Mouse (Mus musculus): Measurements from ENCODE around the gene Cfap45. TPM values are rescaled to one million over a fixed set of nuclear protein-coding genes. Genes with fewer than 3 reads are reported as not detected.
A peak's percentile ranks its signal among the peaks of the same experiment; 100 is the strongest.

The Cfap45 gene
- total RNA-seq, 2 experiments from 2014 or later, result 3.1 to 4.3 TPM

DNA sequence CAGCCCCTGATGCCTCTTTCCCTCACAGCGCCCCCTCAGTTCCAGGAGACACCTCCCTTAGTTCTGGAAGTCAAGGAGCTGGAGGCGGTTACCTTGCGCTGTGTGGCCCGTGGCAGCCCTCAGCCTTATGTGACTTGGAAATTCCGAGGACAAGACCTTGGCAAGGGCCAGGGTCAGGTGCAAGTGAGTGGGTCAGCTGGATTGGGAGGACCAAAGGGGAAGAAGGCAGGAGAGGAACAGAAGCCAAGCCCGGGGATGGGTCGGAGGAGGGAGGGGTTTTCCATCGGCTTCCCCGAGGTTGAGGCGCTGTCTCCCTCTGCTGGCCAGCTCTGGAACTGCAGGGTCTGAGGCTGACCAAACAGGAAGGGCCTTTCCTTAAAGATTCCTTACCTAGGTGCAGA lies 30.3 kb upstream of the Cfap45 start:
- intact Hi-C loops (cut with DNase I), result loop anchor here (2.0 kb wide), 1 partner anchor 77 kb away; no protein-coding TSS in a partner anchor

GRCm38 (mm10) chr1:172492047-172492446 lies 28.6 kb upstream of the Cfap45 start:
- peak in 1 of 2 experiments; percentile 20 for DNase-seq (ENCODE audit: extremely low spot score in 1 of 2, low spot score in 2 of 2)

More for the DNA sequence above, 30.3 kb upstream of the Cfap45 start:
- peak; percentile 79 to 89 for DNase-seq (ENCODE audit: extremely low spot score in 1 of 2, low spot score in 2 of 2)

DNA sequence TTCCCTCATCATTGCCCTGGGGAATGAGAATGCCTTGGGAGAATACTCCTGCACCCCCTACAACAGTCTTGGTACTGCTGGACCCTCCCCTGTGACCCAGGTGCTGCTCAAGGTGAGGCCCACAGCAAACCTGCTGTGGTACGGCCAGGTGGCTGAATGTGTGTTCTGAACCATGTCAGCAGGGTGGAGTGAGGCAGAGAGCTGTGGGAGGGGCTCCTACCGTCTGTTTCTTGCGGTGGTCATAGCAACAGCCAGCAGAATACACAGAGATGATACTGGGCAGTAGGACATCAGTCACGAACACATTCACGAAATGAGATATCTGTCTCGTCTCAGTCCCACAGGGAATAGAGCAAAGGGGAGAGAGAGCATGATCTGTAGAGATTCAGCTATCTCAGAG lies 27.1 kb upstream of the Cfap45 start:
- intact Hi-C loops (cut with DNase I), result no loop called here
- DNase-seq (ENCODE audit: extremely low spot score in 1 of 2, low spot score in 2 of 2), result peak in 1 of 2 experiments; percentile 22

More at GRCm38 (mm10) chr1:172492047-172492446, 28.6 kb upstream of the Cfap45 start:
- intact Hi-C loops (cut with DNase I), result no loop called here

DNA sequence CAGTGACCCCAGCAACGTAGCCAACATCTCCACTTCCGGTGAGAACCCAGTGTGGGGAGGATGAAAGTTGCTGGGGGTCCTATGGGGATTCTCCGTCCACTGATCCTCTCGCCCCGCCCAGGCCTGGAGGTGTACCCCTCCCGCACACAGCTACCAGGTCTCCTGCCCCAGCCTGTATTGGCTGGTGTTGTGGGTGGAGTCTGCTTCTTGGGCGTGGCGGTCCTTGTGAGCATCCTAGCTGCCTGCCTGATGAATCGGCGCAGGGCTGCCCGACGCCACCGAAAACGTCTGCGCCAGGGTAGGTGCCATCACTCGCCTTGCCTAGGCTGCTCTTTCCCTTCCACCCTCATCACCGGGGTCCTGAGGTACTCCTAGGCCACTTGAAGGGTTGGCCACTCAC lies 24.6 kb upstream of the Cfap45 start:
- peak in 1 of 2 experiments; percentile 24 for DNase-seq (ENCODE audit: extremely low spot score in 1 of 2, low spot score in 2 of 2)
- intact Hi-C loops (cut with DNase I), result no loop called here

DNA sequence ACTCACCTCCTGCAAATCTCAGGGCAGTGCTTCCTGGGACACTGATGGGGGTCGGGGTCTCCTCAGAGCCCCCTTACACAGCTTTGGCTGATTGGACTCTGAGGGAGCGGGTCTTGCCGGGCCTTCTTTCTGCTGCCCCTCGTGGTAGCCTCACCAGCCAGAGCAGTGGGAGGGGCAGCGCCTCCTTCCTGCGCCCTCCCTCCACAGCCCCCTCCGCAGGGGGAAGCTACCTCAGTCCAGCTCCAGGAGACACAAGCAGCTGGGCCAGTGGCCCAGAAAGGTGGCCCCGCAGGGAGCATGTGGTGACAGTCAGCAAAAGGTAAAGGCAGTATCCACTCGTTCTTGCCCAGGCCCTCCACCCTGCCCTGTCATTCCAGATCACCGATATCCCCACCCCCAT lies 23.2 kb upstream of the Cfap45 start:
- intact Hi-C loops (cut with DNase I), result no loop called here
- no peak for DNase-seq (ENCODE audit: extremely low spot score in 1 of 2, low spot score in 2 of 2)

GRCm38 (mm10) chr1:172499765-172500441 lies 20.7 kb upstream of the Cfap45 start, which contains the start of gene Tagln2:
Tagln2 (plus strand) TSS chr1:172500047.
- peak in 1 of 2 experiments; percentile 91 for DNase-seq (ENCODE audit: extremely low spot score in 1 of 2, low spot score in 2 of 2)
- intact Hi-C loops (cut with DNase I), result no loop called here

DNA sequence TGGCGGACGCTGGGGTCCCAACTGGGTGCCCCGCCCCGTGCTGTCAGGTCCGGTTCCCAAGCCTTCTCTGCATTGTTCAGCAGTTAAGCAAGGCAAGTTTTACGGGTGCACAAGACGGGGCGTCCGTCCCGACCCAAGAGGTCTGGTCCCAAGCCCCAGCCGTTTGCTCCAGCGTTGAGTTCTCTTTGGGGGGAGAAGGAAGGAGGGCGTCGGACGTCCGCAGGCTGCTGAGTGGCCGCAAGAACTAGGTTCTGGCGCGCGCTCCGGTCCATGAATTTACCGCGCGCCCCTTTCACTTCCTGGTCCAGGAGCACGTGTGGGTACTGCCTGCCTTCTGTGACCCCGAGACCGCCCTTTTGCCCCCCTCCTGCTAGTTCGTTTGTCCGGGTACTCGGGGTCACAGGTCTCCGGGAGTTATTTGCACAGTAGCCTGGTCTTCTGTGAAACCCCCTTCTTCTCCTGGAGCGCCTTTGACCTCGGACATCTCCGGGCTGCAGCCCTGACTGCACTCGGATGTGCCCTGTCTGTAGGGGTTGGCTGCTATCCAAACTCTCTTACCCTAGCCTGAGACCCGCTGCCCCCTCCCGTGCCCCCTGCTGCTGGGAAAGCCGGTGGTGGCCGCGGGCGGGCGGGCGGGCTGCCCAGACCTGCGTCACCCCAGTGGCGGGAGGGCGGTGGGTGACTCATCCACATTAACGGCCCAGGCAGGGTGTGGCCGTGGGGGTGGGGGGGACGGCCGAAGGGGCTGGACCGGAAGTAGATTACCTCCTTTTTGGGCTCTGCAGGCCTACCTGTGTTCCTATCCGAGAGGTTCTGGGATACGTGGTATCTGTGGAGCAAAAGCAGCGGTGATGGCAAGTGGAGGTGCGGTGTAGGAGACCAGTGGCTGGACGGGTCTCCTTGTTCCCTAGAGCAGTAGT lies 19.9 kb upstream of the Cfap45 start:
- DNase-seq (ENCODE audit: extremely low spot score in 1 of 2, low spot score in 2 of 2), result peak in 1 of 2 experiments; percentile 79
- intact Hi-C loops (cut with DNase I), result no loop called here

- intact Hi-C loops (cut with DNase I), result no loop called here
- peak in 1 of 2 experiments; percentile 77 for DNase-seq (ENCODE audit: extremely low spot score in 1 of 2, low spot score in 2 of 2)
Measured at GRCm38 (mm10) chr1:172501371-172502144, 19.0 kb upstream of the Cfap45 start.

GRCm38 (mm10) chr1:172502145-172503110 lies 18.2 kb upstream of the Cfap45 start:
- intact Hi-C loops (cut with DNase I), result no loop called here
- DNase-seq (ENCODE audit: extremely low spot score in 1 of 2, low spot score in 2 of 2), result no peak

GRCm38 (mm10) chr1:172503111-172503997 lies 17.2 kb upstream of the Cfap45 start:
- intact Hi-C loops (cut with DNase I), result no loop called here
- DNase-seq (ENCODE audit: extremely low spot score in 1 of 2, low spot score in 2 of 2), result peak in 1 of 2 experiments; percentile 79

DNA sequence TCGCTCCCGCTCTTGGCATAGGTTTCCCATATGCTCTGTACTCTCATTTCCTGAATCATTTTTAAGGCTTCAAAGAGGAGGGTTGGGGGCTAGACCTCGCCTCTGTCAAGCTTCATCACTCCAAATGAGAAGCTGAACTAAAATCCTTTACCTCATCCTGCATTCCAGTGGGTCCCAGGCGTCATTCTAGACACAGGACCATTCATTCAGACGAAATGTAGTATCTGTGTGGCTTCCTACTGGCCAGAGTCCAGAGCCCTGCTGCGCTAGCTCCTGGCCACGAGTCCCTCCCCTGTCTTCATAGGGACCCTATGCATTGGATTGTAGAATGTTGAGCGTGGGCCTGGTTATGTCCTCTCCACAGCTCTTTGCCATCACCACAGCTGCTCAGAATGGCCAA lies 15.8 kb upstream of the Cfap45 start:
- DNase-seq (ENCODE audit: extremely low spot score in 1 of 2, low spot score in 2 of 2), result no peak

DNA sequence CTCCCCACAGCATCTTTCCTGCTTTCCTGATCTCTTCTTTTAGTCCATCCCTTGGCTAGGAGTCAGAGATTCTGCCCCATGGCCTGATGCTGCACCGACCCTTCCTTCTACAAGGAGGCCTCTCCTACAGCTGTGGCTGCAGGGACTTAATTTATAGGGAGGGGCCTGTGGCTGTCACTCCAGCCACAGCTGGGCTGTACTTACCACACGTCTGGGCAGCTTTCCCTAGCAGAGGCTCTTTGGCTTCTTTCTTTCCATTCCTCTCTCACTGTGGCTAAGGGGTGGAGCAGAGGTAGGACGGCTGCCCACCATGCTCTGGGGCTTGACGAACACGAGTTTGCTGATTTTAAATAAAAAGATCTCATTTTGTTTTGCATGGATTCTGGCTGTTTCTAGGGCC lies 13.6 kb upstream of the Cfap45 start:
- no peak for DNase-seq (ENCODE audit: extremely low spot score in 1 of 2, low spot score in 2 of 2)
- intact Hi-C loops (cut with DNase I), result no loop called here

More for the DNA sequence above, 15.8 kb upstream of the Cfap45 start:
- intact Hi-C loops (cut with DNase I), result no loop called here

GRCm38 (mm10) chr1:172507701-172508100 lies 12.9 kb upstream of the Cfap45 start:
- no peak for DNase-seq (ENCODE audit: extremely low spot score in 1 of 2, low spot score in 2 of 2)
- intact Hi-C loops (cut with DNase I), result no loop called here

DNA sequence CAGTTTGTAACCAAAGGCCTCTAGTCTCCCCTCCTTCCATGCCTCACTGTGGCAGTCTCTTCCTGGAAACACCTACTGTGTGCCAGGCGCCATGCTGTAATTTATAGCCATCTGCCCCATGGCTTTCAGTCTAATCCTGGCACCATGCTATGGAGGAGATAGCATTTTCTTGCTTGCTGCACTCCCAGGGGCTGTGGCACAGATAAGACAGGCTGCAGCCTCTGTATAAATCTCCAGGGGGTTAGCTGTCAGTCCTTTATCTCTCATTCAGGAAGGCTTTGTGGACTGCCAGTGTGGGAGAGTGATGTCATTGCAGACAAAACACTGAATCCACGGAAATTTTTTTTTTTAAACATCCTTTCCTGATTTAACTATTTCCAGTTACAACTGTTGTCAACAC lies 12.4 kb upstream of the Cfap45 start:
- intact Hi-C loops (cut with DNase I), result no loop called here
- DNase-seq (ENCODE audit: extremely low spot score in 1 of 2, low spot score in 2 of 2), result no peak

DNA sequence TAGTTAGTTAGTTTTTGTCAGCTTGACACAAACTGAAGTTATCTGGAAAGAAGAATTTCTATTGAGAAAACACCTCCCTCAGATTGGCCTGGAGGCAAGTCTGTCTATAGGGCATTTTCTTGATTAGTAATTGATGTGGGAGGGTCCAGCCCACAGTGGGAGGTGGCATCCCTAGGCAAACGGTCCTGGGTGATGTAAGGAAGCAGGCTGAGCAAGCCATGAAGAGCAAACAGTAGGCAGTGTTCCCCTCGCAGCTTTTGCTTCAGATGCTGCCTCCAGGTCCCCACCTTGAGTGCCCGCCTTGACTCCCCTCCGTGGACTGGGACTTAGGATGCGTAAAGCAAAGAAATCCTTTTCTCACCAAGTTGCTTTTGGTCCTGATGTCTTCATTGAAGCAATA lies 11.4 kb upstream of the Cfap45 start:
- intact Hi-C loops (cut with DNase I), result no loop called here

GRCm38 (mm10) chr1:172509983-172510382 lies 10.6 kb upstream of the Cfap45 start:
- intact Hi-C loops (cut with DNase I), result no loop called here

More for the DNA sequence above, 11.4 kb upstream of the Cfap45 start:
- no peak for DNase-seq (ENCODE audit: extremely low spot score in 1 of 2, low spot score in 2 of 2)

GRCm38 (mm10) chr1:172510421-172510972 lies 10.1 kb upstream of the Cfap45 start:
- DNase-seq (ENCODE audit: extremely low spot score in 1 of 2, low spot score in 2 of 2), result no peak
- intact Hi-C loops (cut with DNase I), result no loop called here

More at GRCm38 (mm10) chr1:172509983-172510382, 10.6 kb upstream of the Cfap45 start:
- DNase-seq (ENCODE audit: extremely low spot score in 1 of 2, low spot score in 2 of 2), result no peak

All from left cerebral cortex, postnatal 10 days (tissue).